Mouse (Mus musculus): ENCODE data around the gene Ncam1. TPM values are rescaled to one million over a fixed set of nuclear protein-coding genes. Genes with fewer than 3 reads are reported as not detected.
A peak's percentile ranks its signal among the peaks of the same experiment; 100 is the strongest.

The Ncam1 gene
- polyA plus RNA-seq, 1 experiment from 2014 or later, result 432 TPM

DNA sequence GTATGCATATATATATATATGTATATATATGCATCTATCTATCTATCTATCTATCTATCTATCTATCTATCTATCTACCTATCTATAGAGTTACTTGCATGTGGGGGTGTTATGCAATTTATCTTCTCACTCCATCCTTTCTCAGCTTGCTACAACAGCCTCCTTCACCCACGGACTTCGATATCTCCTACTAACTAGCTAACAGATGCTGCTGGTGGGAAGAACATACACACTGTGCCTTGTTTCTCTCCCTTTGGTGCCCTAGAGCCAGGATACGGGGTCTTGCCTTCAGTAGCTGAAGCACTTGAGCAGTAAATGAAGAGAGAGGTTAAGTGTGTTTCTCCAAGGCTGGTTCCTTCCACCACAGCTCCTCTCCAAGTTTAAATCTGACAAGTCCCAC, 289.6 kb downstream of the Ncam1 start:
- Histone ChIP-seq H3K27me3 (no peaks in the 10 kb centered on the region), H3K4me1 (replicated peaks) (0 out of 2 replicates have a peak, but pooled peaks cover 3% of the 10 kb centered on the region), H3K9me3 (no peaks in the 10 kb centered on the region), H3K27ac (no peak overlapping the region), H3K4me2 (replicated peaks) (no peak overlapping the region), H3K36me3 (peaks cover 88% of the 10 kb centered on the region), H3K9ac (replicated peaks) (no peak overlapping the region), H3K4me3 (replicated peaks) (no peak overlapping the region)
- no peak for ATAC-seq
- WGBS, result 93% methylated on average over 3 of the region's 3 CpGs

DNA sequence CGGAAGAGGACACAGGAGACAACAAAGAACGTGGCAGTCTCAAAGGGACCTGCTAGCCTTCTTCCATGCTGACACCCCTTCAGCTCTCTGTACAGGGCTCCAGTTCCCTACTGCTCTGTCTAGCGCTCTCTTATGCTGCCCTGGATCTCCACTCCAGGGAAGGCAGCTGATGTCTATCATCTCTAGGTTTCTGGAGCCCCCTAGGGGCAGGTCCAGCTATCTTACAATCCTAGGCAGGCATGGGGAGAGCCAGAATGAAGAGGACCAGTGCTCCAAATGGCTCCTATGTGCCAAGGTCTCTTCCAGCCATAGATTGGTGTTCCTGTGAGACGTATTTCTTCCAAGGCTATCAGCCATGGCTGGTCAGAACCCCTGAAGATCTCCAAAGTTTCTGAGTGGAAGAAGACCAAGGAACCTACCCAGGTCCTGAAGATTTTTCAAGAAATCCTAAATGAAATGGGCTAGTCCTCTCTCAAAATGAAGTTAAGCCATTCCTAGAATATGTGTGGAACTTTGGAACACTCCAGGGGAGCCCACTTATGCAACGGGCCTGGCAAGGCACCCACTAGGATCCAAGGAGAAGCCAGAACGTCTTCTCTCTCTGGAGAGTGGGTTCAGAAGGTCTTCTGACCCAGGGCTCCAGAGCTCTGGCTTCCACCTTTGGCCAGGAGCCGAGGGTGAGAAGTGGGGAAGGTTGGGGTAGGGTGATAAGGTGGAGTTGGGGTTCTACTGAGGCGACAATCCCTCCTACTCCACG, 290.7 kb downstream of the Ncam1 start:
- no peaks in the 10 kb centered on the region for H3K27me3 ChIP-seq
- H3K4me3 ChIP-seq (replicated peaks), result no peak overlapping the region
- ATAC-seq, result no peak
- peaks cover 86% of the 10 kb centered on the region for H3K36me3 ChIP-seq
- no peaks in the 10 kb centered on the region for H3K9me3 ChIP-seq
- no peak overlapping the region for H3K4me2 ChIP-seq (replicated peaks)
- no peak overlapping the region for H3K9ac ChIP-seq (replicated peaks)
- H3K27ac ChIP-seq, result no peak overlapping the region
- H3K4me1 ChIP-seq (replicated peaks), result 0 out of 2 replicates have a peak, but pooled peaks cover 3% of the 10 kb centered on the region
- WGBS, result 89% methylated on average over 9 of the region's 9 CpGs

- no peak overlapping the region for H3K9ac ChIP-seq (replicated peaks)
- H3K36me3 ChIP-seq, result peaks cover 59% of the 10 kb centered on the region
- 65% methylated on average over 5 of the region's 5 CpGs for WGBS
Observed at GRCm38 (mm10) chr9:49504658-49505057, 294.1 kb downstream of the Ncam1 start.

DNA sequence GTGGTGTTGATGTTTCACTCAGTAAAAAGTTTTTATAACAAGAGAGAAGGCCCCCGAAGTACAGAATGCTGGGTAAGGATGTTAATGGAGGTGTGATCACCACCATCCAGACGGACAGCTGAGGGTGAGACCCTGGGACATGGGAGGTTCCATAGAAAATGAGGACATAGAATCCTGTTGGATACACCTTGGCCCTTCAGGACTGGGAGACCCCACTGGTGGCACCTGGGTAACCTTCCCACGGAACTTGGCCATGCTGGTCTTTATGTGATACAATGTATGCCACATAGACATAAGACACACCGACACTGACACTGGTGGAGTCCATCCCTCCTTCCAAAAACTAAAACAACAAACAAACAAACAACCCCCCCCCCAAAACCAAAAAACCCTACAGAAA, 296.5 kb downstream of the Ncam1 start:
- H3K36me3 ChIP-seq, result peaks cover 37% of the 10 kb centered on the region
- WGBS, result 91% methylated on average over 4 of the region's 4 CpGs
- no peak for ATAC-seq
- no peaks in the 10 kb centered on the region for H3K27me3 ChIP-seq
- no peak overlapping the region for H3K4me2 ChIP-seq (replicated peaks)
- H3K27ac ChIP-seq, result no peak overlapping the region
- no peaks in the 10 kb centered on the region for H3K9me3 ChIP-seq
- H3K4me1 ChIP-seq (replicated peaks), result 0 out of 2 replicates have a peak, but pooled peaks cover 3% of the 10 kb centered on the region
- no peak overlapping the region for H3K9ac ChIP-seq (replicated peaks)
- H3K4me3 ChIP-seq (replicated peaks), result no peak overlapping the region

More at GRCm38 (mm10) chr9:49504658-49505057, 294.1 kb downstream of the Ncam1 start:
- no peak for ATAC-seq
- H3K4me1 ChIP-seq (replicated peaks), result 0 out of 2 replicates have a peak, but pooled peaks cover 3% of the 10 kb centered on the region
- H3K27ac ChIP-seq, result no peak overlapping the region
- H3K9me3 ChIP-seq, result no peaks in the 10 kb centered on the region
- no peak overlapping the region for H3K4me3 ChIP-seq (replicated peaks)
- H3K27me3 ChIP-seq, result no peaks in the 10 kb centered on the region
- no peak overlapping the region for H3K4me2 ChIP-seq (replicated peaks)

GRCm38 (mm10) chr9:49499878-49500277, 298.8 kb downstream of the Ncam1 start:
- Histone ChIP-seq H3K27me3 (no peaks in the 10 kb centered on the region), H3K4me3 (replicated peaks) (no peak overlapping the region)

GRCm38 (mm10) chr9:49493979-49494649, 304.6 kb downstream of the Ncam1 start:
- Histone ChIP-seq H3K4me1 (replicated peaks) (peaks cover 10% of the 10 kb centered on the region), H3K36me3 (no peaks in the 10 kb centered on the region), H3K4me2 (replicated peaks) (peak overlapping the region; percentile 14; the same call in 1 of the 2 replicates), H3K9ac (replicated peaks) (no peak overlapping the region; the same call in 1 of the 2 replicates), H3K27ac (no peak overlapping the region), H3K27me3 (no peaks in the 10 kb centered on the region), H3K9me3 (no peaks in the 10 kb centered on the region), H3K4me3 (replicated peaks) (no peak overlapping the region)
- WGBS, result 1% methylated on average over 4 of the region's 4 CpGs
- peak; percentile 82; the same call in 1 of the 2 replicates for ATAC-seq

More at GRCm38 (mm10) chr9:49499878-49500277, 298.8 kb downstream of the Ncam1 start:
- Histone ChIP-seq H3K4me1 (replicated peaks) (no peaks in the 10 kb centered on the region), H3K9me3 (no peaks in the 10 kb centered on the region), H3K27ac (no peak overlapping the region), H3K36me3 (peaks cover 14% of the 10 kb centered on the region), H3K9ac (replicated peaks) (no peak overlapping the region), H3K4me2 (replicated peaks) (no peak overlapping the region)
- no peak for ATAC-seq
- WGBS, result 93% methylated on average over 2 of the region's 2 CpGs

DNA sequence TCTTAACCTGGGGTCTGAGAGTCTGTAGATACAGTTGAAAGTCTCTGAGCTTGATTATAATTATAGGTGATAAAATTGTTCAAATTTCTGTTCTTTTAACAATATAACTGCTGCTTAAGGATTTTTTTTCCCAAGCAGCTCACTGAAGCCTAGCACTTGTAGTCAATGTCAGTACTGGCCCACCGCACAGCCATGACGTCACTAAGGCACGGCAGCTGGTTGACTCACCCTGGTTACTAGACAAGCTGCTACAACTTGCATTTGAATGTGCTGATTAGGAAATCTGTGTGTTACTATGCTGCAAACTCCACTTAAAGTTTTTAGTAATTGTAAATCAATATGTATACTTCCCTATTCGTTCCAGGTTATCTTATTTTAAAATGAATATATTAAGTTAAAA, 308.1 kb downstream of the Ncam1 start:
- Histone ChIP-seq H3K9ac (replicated peaks) (no peak overlapping the region), H3K36me3 (no peaks in the 10 kb centered on the region), H3K9me3 (no peaks in the 10 kb centered on the region), H3K27me3 (0 out of 2 replicates have a peak, but pooled peaks cover 3% of the 10 kb centered on the region), H3K27ac (no peak overlapping the region), H3K4me2 (replicated peaks) (no peak overlapping the region), H3K4me1 (replicated peaks) (peaks cover 19% of the 10 kb centered on the region), H3K4me3 (replicated peaks) (no peak overlapping the region)
- ATAC-seq, result no peak
- 82% methylated on average over 4 of the region's 4 CpGs for WGBS

DNA sequence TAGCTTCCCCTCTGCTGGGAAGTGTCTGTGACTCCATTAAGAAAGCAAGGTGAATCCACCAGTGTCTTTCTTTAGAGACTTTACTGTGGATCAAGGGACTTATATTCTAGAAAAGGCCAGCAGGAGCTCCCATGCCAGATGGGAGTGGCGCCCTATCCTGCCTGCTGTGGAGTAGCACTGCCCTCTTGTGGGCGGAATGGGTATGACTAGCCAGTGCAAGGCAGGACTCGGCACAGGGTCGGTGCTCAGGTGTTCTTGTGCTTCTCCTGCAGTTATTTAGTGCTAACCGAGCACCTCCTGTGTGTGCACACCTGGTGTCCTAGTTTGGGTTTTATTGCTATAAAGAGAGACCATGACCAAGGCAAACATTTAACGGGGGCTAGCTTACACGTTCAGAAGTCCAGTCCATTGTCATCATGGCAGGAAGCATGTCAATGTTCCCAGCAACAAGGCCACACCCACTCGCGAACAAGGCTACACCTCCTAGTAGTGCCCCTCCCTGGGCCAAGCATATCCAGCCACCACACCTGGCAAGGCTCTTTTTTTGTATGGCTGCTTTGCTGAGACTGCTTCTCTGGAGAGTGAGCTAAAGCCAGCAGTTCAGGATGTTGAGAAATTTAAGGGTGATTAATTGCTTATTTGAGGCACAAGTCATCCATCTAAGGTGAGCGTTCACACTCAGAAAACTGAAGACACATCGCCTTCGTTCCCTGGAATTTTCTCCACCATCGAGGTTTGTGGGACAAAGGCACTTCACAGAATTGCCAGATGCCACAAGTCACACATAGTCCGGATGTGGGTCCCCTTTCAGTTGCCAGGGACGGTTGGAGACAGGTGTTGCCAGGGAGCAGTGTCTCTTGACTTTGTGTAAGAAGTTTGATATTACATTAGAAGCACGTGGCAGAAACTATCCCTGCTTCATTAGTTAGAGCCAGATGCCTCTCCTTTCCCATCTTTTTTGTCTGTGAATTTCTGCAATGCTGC, 309.5 kb downstream of the Ncam1 start:
- Histone ChIP-seq H3K36me3 (no peaks in the 10 kb centered on the region), H3K9me3 (no peaks in the 10 kb centered on the region), H3K27me3 (peaks cover 8% of the 10 kb centered on the region; the same call in 1 of the 2 replicates), H3K4me1 (replicated peaks) (peaks cover 18% of the 10 kb centered on the region), H3K27ac (no peak overlapping the region), H3K4me2 (replicated peaks) (peak overlapping the region; percentile 42), H3K9ac (replicated peaks) (0 out of 2 replicates have a peak overlapping the region, but pooled peaks have one; percentile 12), H3K4me3 (replicated peaks) (no peak overlapping the region)
- 39% methylated on average over 16 of the region's 16 CpGs for WGBS
- ATAC-seq, result peak; percentile 44

DNA sequence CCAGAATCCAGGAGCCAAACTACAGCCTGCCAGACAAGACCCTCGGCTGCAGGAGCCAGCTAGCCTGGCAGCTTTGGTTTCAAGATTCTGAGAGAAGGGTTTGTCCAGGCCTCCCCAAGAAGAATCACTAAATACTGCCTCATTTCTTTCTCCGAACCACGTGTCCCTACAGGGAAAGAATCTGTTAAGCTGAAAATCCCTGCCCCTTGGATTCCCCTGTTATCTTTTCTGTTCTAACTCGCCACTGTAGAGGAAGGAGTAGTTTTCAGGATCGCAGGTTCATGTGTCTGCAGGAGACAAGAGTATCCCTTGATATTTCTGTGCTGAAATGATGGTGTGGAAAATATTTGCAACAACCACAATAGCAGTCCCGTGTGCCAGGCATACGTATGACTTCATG, 310.5 kb downstream of the Ncam1 start:
- Histone ChIP-seq H3K9me3 (no peaks in the 10 kb centered on the region), H3K27ac (no peak overlapping the region), H3K27me3 (peaks cover 8% of the 10 kb centered on the region; the same call in 1 of the 2 replicates), H3K4me1 (replicated peaks) (peaks cover 16% of the 10 kb centered on the region), H3K4me3 (replicated peaks) (no peak overlapping the region), H3K4me2 (replicated peaks) (no peak overlapping the region), H3K9ac (replicated peaks) (no peak overlapping the region), H3K36me3 (no peaks in the 10 kb centered on the region)
- WGBS, result 79% methylated on average over 7 of the region's 7 CpGs
- ATAC-seq, result no peak

DNA sequence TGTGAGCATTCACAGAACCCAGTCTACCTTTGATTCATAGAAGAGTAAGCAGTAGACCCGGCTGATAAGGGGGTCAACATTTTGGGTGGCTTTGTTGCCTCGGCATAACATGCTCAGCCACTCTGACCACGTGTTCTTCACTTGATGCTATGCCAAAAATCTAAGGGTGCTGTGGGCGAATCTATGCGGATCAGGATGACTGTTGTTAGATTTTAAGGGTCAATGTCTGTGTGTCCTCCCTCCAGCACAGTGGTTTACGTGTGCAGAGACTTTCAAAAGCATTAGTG, 311.1 kb downstream of the Ncam1 start:
- peaks cover 8% of the 10 kb centered on the region; the same call in 1 of the 2 replicates for H3K27me3 ChIP-seq
- H3K36me3 ChIP-seq, result no peaks in the 10 kb centered on the region
- H3K4me1 ChIP-seq (replicated peaks), result peaks cover 16% of the 10 kb centered on the region
- H3K4me3 ChIP-seq (replicated peaks), result no peak overlapping the region
- H3K4me2 ChIP-seq (replicated peaks), result no peak overlapping the region
- no peaks in the 10 kb centered on the region for H3K9me3 ChIP-seq
- H3K9ac ChIP-seq (replicated peaks), result no peak overlapping the region
- WGBS, result 88% methylated on average over 6 of the region's 6 CpGs
- no peak overlapping the region for H3K27ac ChIP-seq
- ATAC-seq, result no peak

DNA sequence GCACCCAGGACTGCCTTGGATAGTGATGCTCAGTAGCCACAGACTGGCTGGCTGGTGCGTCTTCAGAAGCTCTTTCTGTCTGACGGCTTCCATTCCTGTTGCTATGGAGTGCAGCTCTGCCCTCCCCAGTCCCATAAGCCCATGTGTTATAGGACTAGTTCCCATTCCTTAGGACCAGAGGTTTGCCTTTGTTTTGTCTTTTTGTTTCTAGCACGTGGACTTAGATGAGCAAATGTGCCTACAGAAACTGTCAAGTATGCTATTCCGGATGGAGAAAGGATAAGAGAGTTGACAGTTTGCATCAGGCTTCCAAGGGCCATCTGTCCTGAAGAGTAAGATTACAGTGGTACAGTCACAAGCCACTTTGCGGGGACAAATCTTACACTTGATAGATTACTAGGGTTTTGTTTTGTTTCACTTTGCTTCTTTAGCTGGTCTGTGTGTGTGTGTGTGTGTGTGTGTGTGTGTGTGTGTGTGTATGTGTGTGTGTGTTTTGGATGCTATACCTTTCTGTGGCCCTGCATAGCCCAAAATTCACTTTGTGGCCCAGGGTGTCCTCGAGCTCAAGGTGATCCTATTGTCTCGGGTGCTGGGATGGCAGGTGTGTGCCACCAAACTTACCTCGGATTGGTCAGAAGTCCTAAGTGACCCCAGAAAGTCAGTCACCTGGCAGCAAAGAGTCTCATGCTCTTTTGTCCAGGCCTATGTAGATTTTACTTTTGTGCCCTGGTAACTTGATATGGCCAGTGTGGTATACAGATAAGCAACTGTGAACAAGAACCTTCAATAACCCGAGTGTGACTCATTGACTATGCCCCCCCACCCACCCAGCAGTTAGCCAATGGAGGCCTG, 311.7 kb downstream of the Ncam1 start:
- Histone ChIP-seq H3K9me3 (no peaks in the 10 kb centered on the region), H3K4me2 (replicated peaks) (no peak overlapping the region), H3K36me3 (no peaks in the 10 kb centered on the region), H3K27ac (no peak overlapping the region), H3K4me1 (replicated peaks) (peaks cover 16% of the 10 kb centered on the region), H3K4me3 (replicated peaks) (no peak overlapping the region), H3K27me3 (peaks cover 8% of the 10 kb centered on the region; the same call in 1 of the 2 replicates), H3K9ac (replicated peaks) (no peak overlapping the region)
- WGBS, result 70% methylated on average over 9 of the region's 9 CpGs
- ATAC-seq, result no peak

All from midbrain, embryonic 13.5 days (tissue).